Mouse (Mus musculus) cerebellum, adult 9-11 months (tissue): ENCODE measurements around the gene Sstr5.

Experiments
- DNase-seq: peaks from one replicate; pipeline ENCODE4 v3.0.0; 2022

Gene Sstr5

GRCm38 (mm10) chr17:25497013-25497412 lies at the start of gene Sstr5:
TSS of gene Sstr5 (minus strand) at chr17:25497288.
- DNase-seq: no peak

GRCm38 (mm10) chr17:25541768-25542167 lies 44.7 kb upstream of the Sstr5 start:
- DNase-seq: no peak

- no peak for DNase-seq
Observed at GRCm38 (mm10) chr17:25540731-25541130, 43.6 kb upstream of the Sstr5 start.

GRCm38 (mm10) chr17:25538945-25539875 lies 42.1 kb upstream of the Sstr5 start:
- DNase-seq: no peak

- DNase-seq: no peak
Observed at GRCm38 (mm10) chr17:25530357-25531022, 33.4 kb upstream of the Sstr5 start.

- DNase-seq: no peak
Observed at GRCm38 (mm10) chr17:25522080-25522479, 25.0 kb upstream of the Sstr5 start.

GRCm38 (mm10) chr17:25520492-25520891 lies 23.4 kb upstream of the Sstr5 start:
- no peak for DNase-seq

GRCm38 (mm10) chr17:25519511-25519910 lies 22.4 kb upstream of the Sstr5 start:
- peak; percentile 27 for DNase-seq

GRCm38 (mm10) chr17:25518144-25518543 lies 21.1 kb upstream of the Sstr5 start:
- DNase-seq: peak; percentile 46

- DNase-seq: no peak
Observed at GRCm38 (mm10) chr17:25516315-25516714, 19.2 kb upstream of the Sstr5 start.

GRCm38 (mm10) chr17:25514055-25514454 lies 17.0 kb upstream of the Sstr5 start:
- DNase-seq: no peak

- no peak for DNase-seq
Observed at GRCm38 (mm10) chr17:25511876-25512275, 14.8 kb upstream of the Sstr5 start.

GRCm38 (mm10) chr17:25510074-25510830 lies 13.2 kb upstream of the Sstr5 start:
- DNase-seq: no peak

GRCm38 (mm10) chr17:25508860-25509577 lies 11.9 kb upstream of the Sstr5 start:
- DNase-seq: peak; percentile 25

- peak; percentile 27 for DNase-seq
Observed at GRCm38 (mm10) chr17:25507799-25508198, 10.7 kb upstream of the Sstr5 start.

- no peak for DNase-seq
Observed at GRCm38 (mm10) chr17:25502599-25502998, 5.5 kb upstream of the Sstr5 start.

- DNase-seq: no peak
Observed at GRCm38 (mm10) chr17:25482092-25482491, 15.0 kb downstream of the Sstr5 start.

- DNase-seq: no peak
Observed at GRCm38 (mm10) chr17:25480820-25481219, 16.3 kb downstream of the Sstr5 start.

- DNase-seq: no peak
Observed at GRCm38 (mm10) chr17:25480152-25480551, 16.9 kb downstream of the Sstr5 start.

- DNase-seq: peak; percentile 33
Observed at GRCm38 (mm10) chr17:25475946-25476744, 20.9 kb downstream of the Sstr5 start.

- peak; percentile 18 for DNase-seq
Observed at GRCm38 (mm10) chr17:25474330-25475077, 22.6 kb downstream of the Sstr5 start.
